Mouse (Mus musculus) testis, adult 2 months (tissue): ENCODE measurements at regions not wholly inside any gene's neighbourhood (a gene's known extent, or its start where the extent isn't known, plus 50 kb on each side); places are given as distances from the start of the nearest gene placed in this dataset.

ENCODE experiments used
- CTCF ChIP-seq: fragments of 200-500 bp; IDR thresholded peaks from 2 replicates; pipeline ENCODE4 v1.5.1; 2012; ENCODE audit warnings: low read depth, mild to moderate bottlenecking, inconsistent platforms, low read length, moderate library complexity; ENCODE audit not compliant: control insufficient read depth, insufficient read depth, insufficient replicate concordance
- POLR2A ChIP-seq: fragments of 200-500 bp; IDR thresholded peaks from 2 replicates; pipeline ENCODE4 v1.6.1; 2012; ENCODE audit warnings: low read depth, mild to moderate bottlenecking, inconsistent platforms, low read length, moderate library complexity; ENCODE audit not compliant: control insufficient read depth

- TF ChIP-seq CTCF (no peak), POLR2A (no peak)
Measured at GRCm38 (mm10) chr7:66544352-66545053, 117.2 kb upstream of the Aldh1a3 start.
